Mouse (Mus musculus) limb, embryonic 14.5 days (tissue): ENCODE results near the gene Pold2. TPM values are rescaled to one million over a fixed set of nuclear protein-coding genes. Genes with fewer than 3 reads are reported as not detected.
"Not testable (repeated sequence)": the region's sequence is repeated elsewhere in the genome, so short reads cannot be mapped to it uniquely, and the experiment has no call there.

Experiments used
- ATAC-seq: fragments of 200-750 bp; cut with Nextera tagmentation; 2 replicates; pipeline ENCODE4 v1.8.0; 2017; ENCODE audit warnings: low read depth, moderate number of reproducible peaks, moderate TSS enrichment; ENCODE audit not compliant: low FRiP score
- DNase-seq: peaks from one replicate; pipeline ENCODE4 v3.0.0-alpha.2; 2015; ENCODE audit warnings: low spot score
- H3K27ac ChIP-seq: fragments of 300-500 bp; sonication (generic); replicated peaks from 2 replicates; pipeline ENCODE4 v1.5.1; 2014; ENCODE audit warnings: low read depth, mild to moderate bottlenecking, low read length, moderate library complexity, mixed read lengths
- H3K27me3 ChIP-seq: fragments of 300-500 bp; sonication (generic); 2 replicates; pipeline ENCODE4 v1.6.1; 2014; ENCODE audit warnings: low read length, mixed read lengths; ENCODE audit not compliant: control insufficient read depth, insufficient read depth
- H3K36me3 ChIP-seq: fragments of 300-500 bp; sonication (generic); 2 replicates; pipeline ENCODE4 v1.6.1; 2014; ENCODE audit warnings: mild to moderate bottlenecking, low read length, moderate library complexity, mixed read lengths; ENCODE audit not compliant: control insufficient read depth, insufficient read depth
- H3K4me1 ChIP-seq: fragments of 300-500 bp; sonication (generic); 2 replicates; pipeline ENCODE4 v1.6.1; 2014; ENCODE audit warnings: antibody characterized with exemption, low read length, mixed read lengths; ENCODE audit not compliant: control insufficient read depth, insufficient read depth
- H3K4me2 ChIP-seq: fragments of 300-500 bp; sonication (generic); replicated peaks from 2 replicates; pipeline ENCODE4 v1.6.1; 2014; ENCODE audit warnings: low read depth, mild to moderate bottlenecking, low read length, moderate library complexity; ENCODE audit not compliant: severe bottlenecking
- H3K4me3 ChIP-seq: fragments of 300-500 bp; sonication (generic); replicated peaks from 2 replicates; pipeline ENCODE4 v1.5.1; 2014; ENCODE audit warnings: low read length
- H3K9ac ChIP-seq: fragments of 300-500 bp; sonication (generic); 2 replicates; pipeline ENCODE4 v1.6.1; 2014; ENCODE audit warnings: mild to moderate bottlenecking, low read depth, low read length, moderate library complexity; ENCODE audit not compliant: severe bottlenecking
- H3K9me3 ChIP-seq: fragments of 300-500 bp; sonication (generic); 2 replicates; pipeline ENCODE4 v1.6.1; 2016; ENCODE audit warnings: low read length; ENCODE audit not compliant: control insufficient read depth
- POLR2A ChIP-seq: fragments of 200-500 bp; IDR thresholded peaks from 2 replicates; pipeline ENCODE4 v1.8.0; 2012; ENCODE audit warnings: inconsistent platforms, mild to moderate bottlenecking, moderate library complexity, borderline replicate concordance; ENCODE audit not compliant: insufficient read depth, insufficient read length; ENCODE audit errors: extremely low read depth
- WGBS: fragments of 180-500 bp; shearing (Covaris S2); extraction: QIAGEN DNeasy Blood & Tissue Kit; methylation state at CpG from one replicate; pipeline ENCODE4 v1.1.7; 2014; 5-methylcytosine and 5-hydroxymethylcytosine counted together
- polyA plus RNA-seq, 2 experiments: library from polyadenylated mRNA; depleted of rRNA in 1 of 2; stranded (reverse) in 1 of 2; unstranded in 1 of 2; fragments of >200 nt; fragmentation: Nextera tagmentation in 1 of 2; extraction: Ambion mirVana in 1 of 2; gene quantifications; 2 replicates each; pipeline versions ENCODE4 v1.2.1 to v1.2.3; 2012 to 2014

Gene Pold2
- polyA plus RNA-seq, 2 experiments = 95.8 to 158 TPM

DNA sequence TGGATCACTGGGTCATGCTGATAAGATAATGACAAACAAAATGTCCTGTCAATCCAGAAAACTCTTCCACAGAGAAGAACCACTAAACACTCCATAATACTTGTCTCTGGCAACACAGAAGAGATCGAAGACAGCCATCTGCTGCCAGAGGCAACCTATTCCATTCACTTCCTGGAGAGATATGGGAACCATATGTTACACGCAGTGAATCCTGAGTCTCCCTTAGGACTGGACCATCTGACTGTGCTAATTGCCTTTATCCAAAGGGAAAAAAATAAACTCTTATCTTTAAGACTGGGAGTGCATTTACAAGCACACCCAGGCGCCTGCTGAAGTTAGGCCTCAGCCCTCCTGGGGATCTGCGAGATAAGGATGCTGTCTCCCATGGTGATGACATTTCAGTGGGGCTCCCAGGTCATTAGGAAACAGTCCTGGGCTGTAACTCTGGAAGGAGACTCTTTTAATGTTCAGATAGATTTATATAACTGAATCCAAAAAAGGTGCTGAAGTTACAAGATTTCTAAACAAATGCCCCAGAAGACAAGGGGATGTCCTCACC lies 14.8 kb upstream of the Pold2 start:
- H3K27me3 ChIP-seq = peaks cover 8% of the 10 kb centered on the region; the same call in 1 of the 2 replicates
- DNase-seq (no peak), ATAC-seq (no peak)
- no peak overlapping the region for H3K4me2 ChIP-seq
- no peak overlapping the region for H3K9ac ChIP-seq
- H3K27ac ChIP-seq = no peak overlapping the region
- 29% methylated on average over 4 of the region's 4 CpGs for WGBS
- H3K9me3 ChIP-seq = no peaks in the 10 kb centered on the region
- no peaks in the 10 kb centered on the region for H3K36me3 ChIP-seq
- TF ChIP-seq POLR2A = no peak
- no peak overlapping the region for H3K4me3 ChIP-seq
- H3K4me1 ChIP-seq = peaks cover 20% of the 10 kb centered on the region

DNA sequence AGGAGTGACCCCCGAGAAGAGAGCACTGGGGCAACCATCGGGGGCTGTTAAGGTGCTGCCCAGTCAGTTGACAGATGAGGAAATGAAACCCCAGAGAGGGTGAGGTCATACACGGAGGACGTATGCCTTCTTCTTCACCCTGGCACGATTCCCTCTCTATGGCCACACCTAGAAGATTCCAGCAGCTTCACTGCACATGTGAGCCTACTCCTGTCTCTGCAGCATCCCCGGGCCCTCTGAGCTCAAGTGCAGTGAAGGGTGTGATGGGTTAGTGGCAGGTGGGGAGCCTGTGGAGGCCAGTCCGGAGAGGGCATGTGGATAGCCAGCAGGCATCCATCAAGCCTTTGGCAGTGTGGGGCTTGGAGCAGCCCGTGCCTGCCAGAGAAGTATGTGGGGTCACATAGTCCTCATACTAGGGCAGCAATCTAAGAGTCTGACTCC lies 14.1 kb upstream of the Pold2 start:
- DNase-seq = no peak
- Histone ChIP-seq H3K9ac (no peak overlapping the region), H3K4me3 (no peak overlapping the region), H3K27me3 (peaks cover 1% of the 10 kb centered on the region; the same call in 1 of the 2 replicates), H3K4me1 (peaks cover 14% of the 10 kb centered on the region), H3K4me2 (no peak overlapping the region), H3K36me3 (no peaks in the 10 kb centered on the region), H3K27ac (no peak overlapping the region), H3K9me3 (no peaks in the 10 kb centered on the region)
- ATAC-seq = peak; percentile 41; the same call in 1 of the 2 replicates
- 47% methylated on average over 8 of the region's 8 CpGs for WGBS
- no peak for TF ChIP-seq POLR2A

DNA sequence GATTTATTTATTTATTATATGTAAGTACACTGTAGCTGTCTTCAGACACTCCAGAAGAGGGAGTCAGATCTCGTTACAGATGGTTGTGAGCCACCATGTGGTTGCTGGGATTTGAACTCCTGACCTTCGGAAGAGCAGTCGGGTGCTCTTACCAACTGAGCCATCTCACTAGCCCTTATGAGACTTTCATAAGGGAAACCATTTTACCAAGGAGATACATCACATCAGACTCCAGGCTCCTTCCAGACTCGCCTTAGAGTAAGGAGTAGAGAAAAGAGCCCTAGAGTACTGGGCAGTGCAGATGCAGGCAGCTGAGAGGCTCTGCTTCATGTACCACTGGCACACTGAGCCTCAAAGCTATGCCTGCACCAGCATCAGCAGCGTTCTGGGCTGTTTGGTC lies 10.5 kb upstream of the Pold2 start:
- DNase-seq, H3K36me3 ChIP-seq, H3K9me3 ChIP-seq, H3K4me3 ChIP-seq, H3K9ac ChIP-seq, H3K4me2 ChIP-seq, H3K27me3 ChIP-seq, ATAC-seq, H3K27ac ChIP-seq: not testable (repeated sequence)
- H3K4me1 ChIP-seq = peaks cover 15% of the 10 kb centered on the region
- WGBS = 47% methylated on average over 5 of the region's 5 CpGs

DNA sequence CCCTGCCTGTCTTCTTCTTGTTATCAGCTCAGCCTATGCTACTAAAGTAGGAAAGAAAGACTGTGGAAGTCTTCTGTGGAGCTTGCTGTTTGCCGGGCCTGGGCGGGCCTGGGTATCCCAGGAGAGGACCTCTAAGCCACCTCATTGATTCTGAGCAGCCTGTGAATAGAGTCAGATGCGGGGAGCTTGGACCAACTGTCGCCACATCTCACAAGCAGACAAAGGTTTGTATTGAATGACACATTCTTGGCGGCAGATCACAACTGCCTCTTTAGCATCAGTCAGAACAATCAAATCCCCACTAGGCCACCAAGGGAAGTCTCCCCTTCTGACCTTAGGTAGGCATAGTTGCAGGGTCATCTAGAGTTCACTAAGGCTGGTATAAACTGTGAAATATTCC lies 9.2 kb upstream of the Pold2 start:
- DNase-seq (no peak), ATAC-seq (no peak)
- TF ChIP-seq POLR2A = no peak
- H3K4me1 ChIP-seq = peaks cover 15% of the 10 kb centered on the region
- no peaks in the 10 kb centered on the region for H3K9me3 ChIP-seq
- H3K4me2 ChIP-seq = no peak overlapping the region
- H3K27me3 ChIP-seq = no peaks in the 10 kb centered on the region
- H3K27ac ChIP-seq = no peak overlapping the region
- H3K9ac ChIP-seq = no peak overlapping the region
- WGBS = 58% methylated on average over 5 of the region's 5 CpGs
- no peak overlapping the region for H3K4me3 ChIP-seq
- H3K36me3 ChIP-seq = no peaks in the 10 kb centered on the region

DNA sequence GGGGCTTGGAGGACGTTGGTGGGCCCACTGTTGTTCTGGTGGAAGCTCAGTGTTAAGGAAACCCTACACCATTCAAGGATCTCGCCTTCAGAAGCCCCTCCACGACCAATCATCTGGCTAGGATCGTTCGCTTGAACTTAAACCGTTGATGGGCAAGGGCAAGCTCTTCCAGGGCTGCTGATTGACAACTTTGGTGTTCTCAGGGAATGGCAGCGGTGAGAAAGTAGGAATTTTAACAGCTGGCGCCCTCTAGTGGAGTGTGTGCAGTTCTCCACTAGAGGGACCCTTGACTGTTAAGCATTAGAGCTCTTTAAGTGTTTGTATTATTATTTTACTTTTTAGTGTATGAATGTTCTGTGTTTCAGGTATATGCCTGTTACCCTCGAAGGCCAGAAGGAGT lies 8.1 kb upstream of the Pold2 start:
- Histone ChIP-seq H3K9ac (no peak overlapping the region), H3K27ac (no peak overlapping the region), H3K36me3 (no peaks in the 10 kb centered on the region), H3K4me1 (peaks cover 15% of the 10 kb centered on the region), H3K4me3 (no peak overlapping the region), H3K27me3 (no peaks in the 10 kb centered on the region), H3K4me2 (no peak overlapping the region), H3K9me3 (no peaks in the 10 kb centered on the region)
- 19% methylated on average over 9 of the region's 9 CpGs for WGBS
- ATAC-seq (no peak; the same call in 1 of the 2 replicates), DNase-seq (peak; percentile 88)
- TF ChIP-seq POLR2A = no peak

DNA sequence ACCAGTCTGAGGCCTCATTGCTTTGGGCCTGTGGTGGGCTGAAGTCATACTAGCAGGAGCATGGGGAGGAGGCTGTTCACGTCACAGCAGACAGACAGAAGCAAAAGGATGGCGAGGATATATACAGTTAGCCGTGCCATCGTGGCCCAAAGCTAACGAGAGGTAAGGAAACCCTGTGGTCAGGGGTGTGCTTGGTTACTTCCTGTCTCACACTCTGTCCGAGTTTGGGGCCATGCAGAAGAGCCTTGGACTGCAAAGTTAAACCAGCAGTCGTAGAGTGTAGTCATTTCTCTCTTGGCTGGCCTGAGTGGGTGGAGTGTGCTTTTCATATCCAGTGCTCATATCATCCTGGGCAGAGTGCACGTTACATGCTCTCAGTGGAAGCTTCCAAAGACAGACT lies 4.4 kb upstream of the Pold2 start:
- no peaks in the 10 kb centered on the region for H3K36me3 ChIP-seq
- no peak overlapping the region for H3K9ac ChIP-seq
- no peak overlapping the region for H3K27ac ChIP-seq
- no peaks in the 10 kb centered on the region for H3K9me3 ChIP-seq
- no peak for TF ChIP-seq POLR2A
- peaks cover 7% of the 10 kb centered on the region; the same call in 1 of the 2 replicates for H3K4me1 ChIP-seq
- ATAC-seq (no peak), DNase-seq (no peak)
- WGBS = 67% methylated on average over 8 of the region's 8 CpGs
- no peak overlapping the region for H3K4me2 ChIP-seq
- no peaks in the 10 kb centered on the region for H3K27me3 ChIP-seq
- H3K4me3 ChIP-seq = no peak overlapping the region
